Mouse (Mus musculus) spleen, adult 2 months (tissue): ENCODE data around the gene Nif3l1.

Experiments
- CTCF ChIP-seq: fragments of 200-500 bp; IDR thresholded peaks from 2 replicates; pipeline ENCODE4 v1.5.1; 2011; ENCODE audit warnings: mild to moderate bottlenecking, inconsistent platforms; ENCODE audit not compliant: insufficient read depth, insufficient read length, insufficient replicate concordance; ENCODE audit errors: extremely low read depth
- POLR2A ChIP-seq: fragments of 200-500 bp; IDR thresholded peaks from 2 replicates; pipeline ENCODE4 v1.6.1; 2011; ENCODE audit warnings: low read depth, low read length, inconsistent platforms

DNA sequence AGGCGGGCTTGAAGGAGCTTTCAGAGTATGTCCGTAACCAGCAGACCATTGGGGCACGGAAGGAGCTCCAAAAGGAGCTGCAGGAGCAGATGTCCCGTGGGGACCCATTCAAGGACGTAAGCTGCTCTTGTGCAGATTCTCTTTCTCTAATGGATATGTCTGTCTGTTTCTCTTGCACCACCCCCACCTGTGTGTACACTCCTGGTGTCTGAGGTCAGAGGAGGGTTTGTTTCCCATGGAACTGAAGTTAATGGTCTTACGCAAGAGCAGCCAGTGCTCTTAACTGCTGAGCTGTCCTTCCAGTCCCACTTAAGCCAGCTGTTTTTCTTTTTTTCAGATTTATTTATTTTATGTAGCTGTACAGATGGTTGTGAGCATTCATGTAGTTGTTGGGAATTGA, 43.6 kb upstream of the Nif3l1 start:
- TF ChIP-seq CTCF = no peak
- no peak for TF ChIP-seq POLR2A
